Mouse (Mus musculus): ENCODE data around the gene Gprc5d. TPM values are rescaled to one million over a fixed set of nuclear protein-coding genes. Genes with fewer than 3 reads are reported as not detected.
A peak's percentile ranks its signal among the peaks of the same experiment; 100 is the strongest.

Gene Gprc5d
- not detected in 2 replicates for total RNA-seq (2017)

GRCm38 (mm10) chr6:135118183-135118582, at the start of gene Gprc5d:
TSS of gene Gprc5d (minus strand) at chr6:135118283.
- no peak for ATAC-seq (replicated peaks in 1 of 2; ENCODE audit: insufficient read depth in 1 of 2, low FRiP score in 2 of 2, low TSS enrichment in 1 of 2, low read depth in 1 of 2, poor library complexity in 2 of 2, severe bottlenecking in 2 of 2)

- no peak for ATAC-seq (replicated peaks in 1 of 2; ENCODE audit: insufficient read depth in 1 of 2, low FRiP score in 2 of 2, low TSS enrichment in 1 of 2, low read depth in 1 of 2, poor library complexity in 2 of 2, severe bottlenecking in 2 of 2)
These were observed 48.6 kb upstream of the Gprc5d start for GRCm38 (mm10) chr6:135166712-135167111.

DNA sequence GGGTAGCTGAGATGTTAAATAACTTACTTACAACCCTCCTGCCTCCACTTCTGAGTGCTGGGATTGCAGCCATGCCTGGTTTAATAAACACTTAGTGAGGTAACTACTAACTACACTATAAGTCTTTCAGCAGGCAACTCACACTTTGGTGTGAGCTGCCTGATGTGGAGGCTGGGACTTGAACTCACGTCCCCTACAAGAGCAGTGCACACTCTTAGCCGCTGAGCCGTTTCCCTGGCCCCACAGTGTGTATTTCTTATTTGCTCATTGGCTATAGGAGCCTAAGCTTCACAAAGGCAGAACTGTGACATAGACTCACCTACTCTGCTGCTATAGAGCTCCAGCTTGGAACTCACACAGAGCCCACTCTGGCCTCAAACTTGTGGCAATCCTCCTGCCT, 48.2 kb upstream of the Gprc5d start:
- no peak for ATAC-seq (replicated peaks in 1 of 2; ENCODE audit: insufficient read depth in 1 of 2, low FRiP score in 2 of 2, low TSS enrichment in 1 of 2, low read depth in 1 of 2, poor library complexity in 2 of 2, severe bottlenecking in 2 of 2)

- ATAC-seq (replicated peaks in 1 of 2; ENCODE audit: insufficient read depth in 1 of 2, low FRiP score in 2 of 2, low TSS enrichment in 1 of 2, low read depth in 1 of 2, poor library complexity in 2 of 2, severe bottlenecking in 2 of 2), result no peak; a peak in 1 of 4 replicates
These were observed 47.6 kb upstream of the Gprc5d start for GRCm38 (mm10) chr6:135165706-135166105.

- ATAC-seq (replicated peaks in 1 of 2; ENCODE audit: insufficient read depth in 1 of 2, low FRiP score in 2 of 2, low TSS enrichment in 1 of 2, low read depth in 1 of 2, poor library complexity in 2 of 2, severe bottlenecking in 2 of 2), result no peak
These were observed 47.1 kb upstream of the Gprc5d start for GRCm38 (mm10) chr6:135165191-135165590.

DNA sequence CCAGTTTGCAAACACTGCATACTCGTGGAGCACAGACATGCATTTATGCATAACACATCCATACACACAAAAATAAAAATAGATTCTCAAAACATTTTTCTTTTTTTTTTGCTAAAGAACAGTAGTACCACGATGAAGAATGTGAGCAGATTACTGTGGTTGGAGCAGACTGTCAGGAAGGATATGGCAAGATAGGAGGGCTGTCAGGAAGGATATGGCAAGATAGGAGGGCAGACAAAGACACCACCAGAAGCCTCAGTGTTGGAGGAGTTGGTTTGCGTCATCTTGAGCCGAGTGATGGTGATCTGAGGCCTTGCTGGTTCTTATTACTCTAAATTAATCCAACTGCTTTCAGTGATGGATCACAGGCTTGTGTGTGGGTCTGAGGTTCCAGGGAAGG, 44.8 kb upstream of the Gprc5d start:
- no peak for ATAC-seq (replicated peaks in 1 of 2; ENCODE audit: insufficient read depth in 1 of 2, low FRiP score in 2 of 2, low TSS enrichment in 1 of 2, low read depth in 1 of 2, poor library complexity in 2 of 2, severe bottlenecking in 2 of 2)

DNA sequence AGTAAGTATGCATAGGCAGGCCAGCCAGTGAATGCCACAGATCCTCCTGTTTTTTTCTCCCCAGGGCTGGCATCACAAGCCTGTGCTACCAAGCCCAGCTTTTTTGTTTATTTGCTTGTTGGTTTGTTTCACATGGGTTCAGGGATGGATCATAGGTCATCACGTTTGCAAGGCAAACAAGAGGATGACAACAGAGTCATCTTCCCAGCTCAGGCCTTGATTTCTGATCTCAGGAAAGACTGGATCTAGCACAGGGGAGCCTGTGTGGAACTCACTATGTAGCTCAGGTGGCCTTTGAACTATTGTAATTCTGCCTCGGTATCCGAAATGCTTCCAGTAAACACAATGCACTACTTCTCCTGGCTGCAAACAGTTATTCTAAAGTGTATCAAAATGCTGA, 44.2 kb upstream of the Gprc5d start:
- no peak for ATAC-seq (replicated peaks in 1 of 2; ENCODE audit: insufficient read depth in 1 of 2, low FRiP score in 2 of 2, low TSS enrichment in 1 of 2, low read depth in 1 of 2, poor library complexity in 2 of 2, severe bottlenecking in 2 of 2)

- no peak for ATAC-seq (replicated peaks in 1 of 2; ENCODE audit: insufficient read depth in 1 of 2, low FRiP score in 2 of 2, low TSS enrichment in 1 of 2, low read depth in 1 of 2, poor library complexity in 2 of 2, severe bottlenecking in 2 of 2)
These were observed 43.3 kb upstream of the Gprc5d start for GRCm38 (mm10) chr6:135161356-135161755.

GRCm38 (mm10) chr6:135158509-135158908, 40.4 kb upstream of the Gprc5d start:
- ATAC-seq (replicated peaks in 1 of 2; ENCODE audit: insufficient read depth in 1 of 2, low FRiP score in 2 of 2, low TSS enrichment in 1 of 2, low read depth in 1 of 2, poor library complexity in 2 of 2, severe bottlenecking in 2 of 2), result no peak

DNA sequence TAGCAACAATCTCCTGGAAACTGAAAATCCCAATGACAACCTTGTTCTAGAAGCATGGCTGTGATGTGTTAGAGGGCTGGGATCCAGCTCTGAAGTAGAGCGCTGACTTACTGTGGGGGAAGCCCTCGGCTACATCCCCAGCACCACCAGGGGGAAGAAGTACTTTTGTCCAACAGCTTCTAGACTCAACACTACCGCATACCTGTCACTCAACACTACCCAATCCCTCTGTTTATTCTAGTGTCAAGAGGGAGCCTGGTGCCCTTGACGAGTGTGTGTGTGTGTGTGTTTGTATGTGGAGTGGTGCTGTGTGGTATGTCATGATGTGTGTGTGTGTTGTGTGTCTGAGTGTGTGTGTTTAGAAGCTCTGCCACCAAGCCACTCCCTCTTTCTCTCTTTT, 39.4 kb upstream of the Gprc5d start:
- ATAC-seq (replicated peaks in 1 of 2; ENCODE audit: insufficient read depth in 1 of 2, low FRiP score in 2 of 2, low TSS enrichment in 1 of 2, low read depth in 1 of 2, poor library complexity in 2 of 2, severe bottlenecking in 2 of 2), result no peak

GRCm38 (mm10) chr6:135156597-135156996, 38.5 kb upstream of the Gprc5d start:
- ATAC-seq (replicated peaks in 1 of 2; ENCODE audit: insufficient read depth in 1 of 2, low FRiP score in 2 of 2, low TSS enrichment in 1 of 2, low read depth in 1 of 2, poor library complexity in 2 of 2, severe bottlenecking in 2 of 2), result no peak

- ATAC-seq (replicated peaks in 1 of 2; ENCODE audit: insufficient read depth in 1 of 2, low FRiP score in 2 of 2, low TSS enrichment in 1 of 2, low read depth in 1 of 2, poor library complexity in 2 of 2, severe bottlenecking in 2 of 2), result no peak
These were observed 35.6 kb upstream of the Gprc5d start for GRCm38 (mm10) chr6:135153719-135154118.

DNA sequence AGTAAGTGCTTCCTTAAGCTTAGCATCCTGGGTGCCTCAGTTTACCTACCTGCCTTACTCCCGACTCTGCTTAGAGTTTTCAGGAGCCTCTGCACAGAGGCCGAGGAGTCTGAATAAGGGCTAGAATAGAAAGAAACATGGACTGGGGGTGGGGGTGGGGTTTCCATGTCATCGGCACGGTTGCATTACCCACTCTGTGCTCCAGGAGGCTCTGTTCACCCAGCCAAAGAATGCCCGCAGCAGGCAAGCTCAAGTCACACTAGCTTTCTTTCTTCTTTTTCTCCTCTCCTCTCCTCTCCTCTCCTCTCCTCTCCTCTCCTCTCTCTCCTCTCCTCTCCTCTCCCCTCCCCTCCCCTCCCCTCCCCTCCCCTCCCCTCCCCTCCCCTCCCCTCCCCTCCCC, 32.2 kb upstream of the Gprc5d start:
- ATAC-seq (replicated peaks in 1 of 2; ENCODE audit: insufficient read depth in 1 of 2, low FRiP score in 2 of 2, low TSS enrichment in 1 of 2, low read depth in 1 of 2, poor library complexity in 2 of 2, severe bottlenecking in 2 of 2), result peak; percentile 63 to 88; a peak in 3 of 4 replicates

- ATAC-seq (replicated peaks in 1 of 2; ENCODE audit: insufficient read depth in 1 of 2, low FRiP score in 2 of 2, low TSS enrichment in 1 of 2, low read depth in 1 of 2, poor library complexity in 2 of 2, severe bottlenecking in 2 of 2), result no peak
These were observed 31.6 kb upstream of the Gprc5d start for GRCm38 (mm10) chr6:135149722-135150121.

DNA sequence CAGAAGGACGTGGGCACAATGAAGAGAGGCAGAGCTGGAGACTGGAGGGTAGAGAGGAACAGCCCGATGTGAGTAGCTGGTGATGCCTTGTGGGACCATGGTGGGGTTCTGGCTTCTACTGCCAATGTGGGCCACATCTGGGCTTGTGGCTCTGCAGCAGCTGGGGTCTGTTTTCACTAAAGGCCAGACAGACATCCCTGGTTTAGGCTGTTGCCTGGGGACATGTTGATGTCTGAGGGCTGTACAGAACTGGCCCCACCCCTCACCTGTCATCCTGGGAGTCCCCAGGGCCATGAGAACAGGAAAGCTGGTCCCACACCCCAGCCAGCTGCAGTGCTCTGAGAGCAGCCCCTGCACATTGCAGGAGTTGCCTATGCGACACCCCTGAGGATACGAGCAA, 31.1 kb upstream of the Gprc5d start:
- ATAC-seq (replicated peaks in 1 of 2; ENCODE audit: insufficient read depth in 1 of 2, low FRiP score in 2 of 2, low TSS enrichment in 1 of 2, low read depth in 1 of 2, poor library complexity in 2 of 2, severe bottlenecking in 2 of 2), result no peak

GRCm38 (mm10) chr6:135148506-135148905, 30.4 kb upstream of the Gprc5d start:
- no peak; a peak in 1 of 4 replicates for ATAC-seq (replicated peaks in 1 of 2; ENCODE audit: insufficient read depth in 1 of 2, low FRiP score in 2 of 2, low TSS enrichment in 1 of 2, low read depth in 1 of 2, poor library complexity in 2 of 2, severe bottlenecking in 2 of 2)

DNA sequence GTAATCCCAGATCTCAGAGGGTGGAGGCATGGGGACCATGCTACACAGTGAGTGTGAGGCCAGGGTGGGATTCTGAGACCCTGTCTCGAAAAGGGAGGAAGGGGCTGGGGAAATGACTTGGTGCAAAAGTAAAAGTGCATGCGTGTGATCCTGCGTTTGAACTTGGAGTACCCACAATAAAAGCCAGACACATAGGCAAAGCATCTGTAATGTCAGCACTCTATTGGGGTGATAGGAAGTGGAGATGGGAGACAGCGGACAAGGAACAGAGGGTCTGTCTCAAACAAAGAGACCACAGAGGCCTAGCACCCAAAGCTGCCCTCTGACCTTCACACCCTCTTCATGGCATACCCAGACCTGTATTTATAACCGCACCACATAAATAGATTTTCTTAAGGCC, 27.9 kb upstream of the Gprc5d start:
- ATAC-seq (replicated peaks in 1 of 2; ENCODE audit: insufficient read depth in 1 of 2, low FRiP score in 2 of 2, low TSS enrichment in 1 of 2, low read depth in 1 of 2, poor library complexity in 2 of 2, severe bottlenecking in 2 of 2), result no peak

DNA sequence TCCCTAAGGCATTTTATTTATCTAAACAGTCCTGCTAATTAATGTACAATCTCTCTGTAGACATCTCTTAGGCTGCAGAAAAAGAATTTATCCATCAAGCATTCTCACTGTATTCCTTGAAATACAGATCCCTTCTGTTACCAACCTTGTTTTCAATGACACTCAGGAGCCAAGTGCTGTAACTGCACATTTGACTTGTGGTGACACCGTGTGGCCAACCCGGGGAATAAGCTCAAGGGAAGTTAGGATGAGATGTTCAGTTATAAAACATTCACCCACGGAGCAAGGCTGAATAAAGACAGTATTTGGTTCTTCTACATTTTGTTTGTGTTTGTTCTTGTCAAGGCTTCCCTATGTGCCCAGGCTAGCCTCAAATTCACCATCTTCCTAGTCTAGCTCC, 26.4 kb upstream of the Gprc5d start:
- peak; percentile 69 to 83 for ATAC-seq (replicated peaks in 1 of 2; ENCODE audit: insufficient read depth in 1 of 2, low FRiP score in 2 of 2, low TSS enrichment in 1 of 2, low read depth in 1 of 2, poor library complexity in 2 of 2, severe bottlenecking in 2 of 2)

DNA sequence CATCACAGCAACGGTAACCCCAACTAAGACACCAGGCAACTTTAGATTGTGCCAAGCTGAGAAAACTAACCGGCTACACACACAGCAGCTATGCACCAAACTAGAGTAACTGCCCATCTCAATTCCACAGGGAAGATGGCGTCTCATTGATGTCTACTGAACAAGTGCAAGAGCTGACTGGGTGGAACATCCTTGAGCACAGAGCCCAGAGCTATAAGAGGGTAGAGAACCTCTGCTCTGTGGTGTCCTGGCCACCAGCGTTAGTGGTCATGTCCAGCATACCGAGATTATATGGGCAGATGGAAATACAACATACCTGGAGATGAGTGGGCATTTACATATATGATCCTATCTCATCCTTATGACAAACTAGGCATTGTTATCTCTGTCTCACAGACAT, 25.1 kb upstream of the Gprc5d start:
- ATAC-seq (replicated peaks in 1 of 2; ENCODE audit: insufficient read depth in 1 of 2, low FRiP score in 2 of 2, low TSS enrichment in 1 of 2, low read depth in 1 of 2, poor library complexity in 2 of 2, severe bottlenecking in 2 of 2), result no peak
